Mouse (Mus musculus): Measurements from ENCODE around the gene Gdpd5.
A peak's percentile ranks its signal among the peaks of the same experiment; 100 is the strongest.

Gene Gdpd5

GRCm38 (mm10) chr7:99366716-99367115 is 14.5 kb upstream of the Gdpd5 start:
- no peak for DNase-seq

- DNase-seq, result peak; percentile 25
These were observed 6.9 kb upstream of the Gdpd5 start for GRCm38 (mm10) chr7:99374325-99374724.

GRCm38 (mm10) chr7:99375455-99375854 is 5.8 kb upstream of the Gdpd5 start:
- DNase-seq, result peak; percentile 82

- no peak for DNase-seq
These were observed 2.3 kb upstream of the Gdpd5 start for GRCm38 (mm10) chr7:99378870-99379269.

GRCm38 (mm10) chr7:99380491-99381213 is 562 bp upstream of the Gdpd5 start:
- DNase-seq, result peak; percentile 54

GRCm38 (mm10) chr7:99382088-99383000 is 1.1 kb downstream of the Gdpd5 start:
- DNase-seq, result peak; percentile 43

GRCm38 (mm10) chr7:99383246-99383645 is 2.0 kb downstream of the Gdpd5 start:
- peak; percentile 21 for DNase-seq

GRCm38 (mm10) chr7:99384101-99384611 is 2.9 kb downstream of the Gdpd5 start:
- peak; percentile 73 for DNase-seq

GRCm38 (mm10) chr7:99386030-99386429 is 4.8 kb downstream of the Gdpd5 start:
- DNase-seq, result no peak

- no peak for DNase-seq
These were observed 5.6 kb downstream of the Gdpd5 start for GRCm38 (mm10) chr7:99386811-99387210.

- DNase-seq, result no peak
These were observed 6.1 kb downstream of the Gdpd5 start for GRCm38 (mm10) chr7:99387356-99387755.

- no peak for DNase-seq
These were observed 9.3 kb downstream of the Gdpd5 start for GRCm38 (mm10) chr7:99390559-99390958.

GRCm38 (mm10) chr7:99392696-99393095 is 11.5 kb downstream of the Gdpd5 start:
- no peak for DNase-seq

GRCm38 (mm10) chr7:99393711-99394325 is 12.6 kb downstream of the Gdpd5 start:
- DNase-seq, result no peak

GRCm38 (mm10) chr7:99395385-99395784 is 14.2 kb downstream of the Gdpd5 start:
- no peak for DNase-seq

GRCm38 (mm10) chr7:99395908-99396616 is 14.8 kb downstream of the Gdpd5 start:
- no peak for DNase-seq

- DNase-seq, result no peak
These were observed 15.9 kb downstream of the Gdpd5 start for GRCm38 (mm10) chr7:99396994-99397659.

- DNase-seq, result peak; percentile 47
These were observed 20.2 kb downstream of the Gdpd5 start for GRCm38 (mm10) chr7:99401373-99401772.

- DNase-seq, result no peak
These were observed 21.3 kb downstream of the Gdpd5 start for GRCm38 (mm10) chr7:99402477-99402876.

- no peak for DNase-seq
These were observed 22.0 kb downstream of the Gdpd5 start for GRCm38 (mm10) chr7:99403254-99403653.

GRCm38 (mm10) chr7:99404031-99404735 is 23.0 kb downstream of the Gdpd5 start:
- no peak for DNase-seq
